Mouse (Mus musculus) intestine, postnatal 0 days (tissue): ENCODE measurements around the gene Stard10. TPM values are rescaled to one million over a fixed set of nuclear protein-coding genes. Genes with fewer than 3 reads are reported as not detected.

Experiments used
- ATAC-seq: fragments of 200-750 bp; cut with Nextera tagmentation; 2 replicates; pipeline ENCODE4 v1.8.0; 2017; ENCODE audit warnings: mild to moderate bottlenecking, moderate TSS enrichment, moderate library complexity
- H3K27ac ChIP-seq: fragments of 300-500 bp; sonication (generic); 2 replicates; pipeline ENCODE4 v1.5.1; 2014; ENCODE audit warnings: mild to moderate bottlenecking, low read depth, low read length, moderate library complexity
- H3K27me3 ChIP-seq: fragments of 300-500 bp; sonication (generic); replicated peaks from 2 replicates; pipeline ENCODE4 v1.6.1; 2014; ENCODE audit warnings: low read length, mixed read lengths; ENCODE audit not compliant: control insufficient read depth, insufficient read depth
- H3K36me3 ChIP-seq: fragments of 300-500 bp; sonication (generic); 2 replicates; pipeline ENCODE4 v1.6.1; 2014; ENCODE audit warnings: mild to moderate bottlenecking, moderate library complexity; ENCODE audit not compliant: control insufficient read depth, insufficient read depth
- H3K4me1 ChIP-seq: fragments of 300-500 bp; sonication (generic); replicated peaks from 2 replicates; pipeline ENCODE4 v1.6.1; 2014; ENCODE audit warnings: antibody characterized with exemption, low read length, mixed read lengths; ENCODE audit not compliant: control insufficient read depth, insufficient read depth
- H3K4me2 ChIP-seq: fragments of 300-500 bp; sonication (generic); replicated peaks from 2 replicates; pipeline ENCODE4 v1.6.1; 2014; ENCODE audit warnings: low read depth, mild to moderate bottlenecking, moderate library complexity
- H3K4me3 ChIP-seq: fragments of 300-500 bp; sonication (generic); 2 replicates; pipeline ENCODE4 v1.5.1; 2014; ENCODE audit warnings: low read depth, low read length
- H3K9ac ChIP-seq: fragments of 300-500 bp; sonication (generic); 2 replicates; pipeline ENCODE4 v1.6.1; 2014; ENCODE audit warnings: mild to moderate bottlenecking, low read depth, low read length
- H3K9me3 ChIP-seq: fragments of 300-500 bp; sonication (generic); 2 replicates; pipeline ENCODE4 v1.6.1; 2016; ENCODE audit warnings: mixed run types; ENCODE audit not compliant: control insufficient read depth
- CTCF ChIP-seq: sonication (generic); IDR thresholded peaks from 2 replicates; pipeline ENCODE4 v1.5.1; 2016; ENCODE audit warnings: low read depth, mild to moderate bottlenecking, control low read depth, antibody characterized with exemption, moderate library complexity
- WGBS: fragments of 180-500 bp; shearing (Covaris S2); extraction: QIAGEN DNeasy Blood & Tissue Kit; methylation state at CpG from one replicate; pipeline ENCODE4 v1.1.7; 2014; 5-methylcytosine and 5-hydroxymethylcytosine counted together
- polyA plus RNA-seq: library from polyadenylated mRNA; unstranded; fragments of >200 nt; fragmentation: Nextera tagmentation; extraction: Ambion mirVana; gene quantifications from 2 replicates; pipeline ENCODE4 v1.2.1, GENCODE M21; 2015

Stard10 gene
- polyA plus RNA-seq, 1 experiment from 2014 or later, result 71.7 TPM

- Histone ChIP-seq H3K9ac (no peak overlapping the region), H3K4me2 (no peak overlapping the region), H3K36me3 (peaks cover 13% of the 10 kb centered on the region; the same call in 1 of the 2 replicates), H3K9me3 (no peaks in the 10 kb centered on the region), H3K27me3 (no peaks in the 10 kb centered on the region), H3K27ac (peak overlapping the region; percentile 78), H3K4me3 (no peak overlapping the region), H3K4me1 (no peaks in the 10 kb centered on the region; the same call in 1 of the 2 replicates)
- no peak for TF ChIP-seq CTCF
- 73% methylated on average over 10 of the region's 10 CpGs for WGBS
- ATAC-seq, result no peak
Observed at GRCm38 (mm10) chr7:101376701-101377340, 59.9 kb downstream of the Stard10 start.

DNA sequence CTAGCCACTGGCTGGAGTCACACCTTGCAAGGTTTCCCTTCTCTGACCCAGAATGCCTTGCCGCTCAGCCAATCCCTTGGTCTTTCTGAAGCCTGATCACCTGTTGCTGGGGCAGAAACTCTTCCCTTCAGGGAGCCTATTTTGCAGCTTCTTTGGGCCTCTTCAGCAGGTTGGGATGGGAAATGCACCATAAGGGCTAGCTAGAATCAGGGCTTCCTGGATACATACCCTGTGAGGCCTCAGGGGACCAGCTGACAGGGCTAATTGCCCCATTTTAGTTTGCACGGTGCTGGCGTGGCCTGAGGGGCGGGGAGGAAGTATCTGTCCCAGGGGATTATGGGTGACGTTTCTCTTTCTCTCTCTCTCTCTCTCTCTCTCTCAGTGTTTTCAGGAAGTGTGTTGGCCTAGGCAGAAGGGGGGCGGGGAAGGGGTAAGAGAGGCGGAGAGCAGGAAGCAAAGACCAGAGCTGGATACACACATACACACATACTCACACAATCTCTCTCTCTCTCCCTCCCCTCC, 60.9 kb downstream of the Stard10 start:
- 3% methylated on average over 6 of the region's 7 CpGs for WGBS
- Histone ChIP-seq H3K9me3 (no peaks in the 10 kb centered on the region), H3K27ac (peak overlapping the region; percentile 78), H3K4me3 (peak overlapping the region; percentile 32), H3K27me3 (no peaks in the 10 kb centered on the region), H3K4me2 (peak overlapping the region; percentile 70), H3K36me3 (peaks cover 13% of the 10 kb centered on the region; the same call in 1 of the 2 replicates), H3K9ac (peak overlapping the region; percentile 68; the same call in 1 of the 2 replicates), H3K4me1 (no peaks in the 10 kb centered on the region; the same call in 1 of the 2 replicates)
- no peak for TF ChIP-seq CTCF
- ATAC-seq, result peak; percentile 89

GRCm38 (mm10) chr7:101378285-101378684, 61.4 kb downstream of the Stard10 start:
- peak overlapping the region; percentile 32 for H3K4me3 ChIP-seq
- ATAC-seq, result peak; percentile 2; the same call in 1 of the 2 replicates
- peak overlapping the region; percentile 68 for H3K9ac ChIP-seq
- H3K27ac ChIP-seq, result peak overlapping the region; percentile 78
- no peak for TF ChIP-seq CTCF
- 28% methylated on average over 3 of the region's 3 CpGs for WGBS
- no peaks in the 10 kb centered on the region; the same call in 1 of the 2 replicates for H3K4me1 ChIP-seq
- peak overlapping the region; percentile 70 for H3K4me2 ChIP-seq
- peaks cover 9% of the 10 kb centered on the region; the same call in 1 of the 2 replicates for H3K36me3 ChIP-seq
- no peaks in the 10 kb centered on the region for H3K27me3 ChIP-seq
- H3K9me3 ChIP-seq, result no peaks in the 10 kb centered on the region

GRCm38 (mm10) chr7:101378796-101379465, 62.0 kb downstream of the Stard10 start:
- H3K36me3 ChIP-seq, result 0 out of 2 replicates have a peak, but pooled peaks cover 5% of the 10 kb centered on the region
- no peak for TF ChIP-seq CTCF
- WGBS, result 42% methylated on average over 5 of the region's 5 CpGs
- no peaks in the 10 kb centered on the region; the same call in 1 of the 2 replicates for H3K4me1 ChIP-seq
- peak overlapping the region; percentile 78 for H3K27ac ChIP-seq
- H3K4me2 ChIP-seq, result peak overlapping the region; percentile 70
- H3K4me3 ChIP-seq, result peak overlapping the region; percentile 32
- no peaks in the 10 kb centered on the region for H3K27me3 ChIP-seq
- H3K9ac ChIP-seq, result peak overlapping the region; percentile 68
- ATAC-seq, result no peak
- no peaks in the 10 kb centered on the region for H3K9me3 ChIP-seq

- TF ChIP-seq CTCF, result no peak
- H3K27ac ChIP-seq, result peak overlapping the region; percentile 35; the same call in 1 of the 2 replicates
- 60% methylated on average over 2 of the region's 2 CpGs for WGBS
Observed at GRCm38 (mm10) chr7:101379732-101380131, 62.8 kb downstream of the Stard10 start.

DNA sequence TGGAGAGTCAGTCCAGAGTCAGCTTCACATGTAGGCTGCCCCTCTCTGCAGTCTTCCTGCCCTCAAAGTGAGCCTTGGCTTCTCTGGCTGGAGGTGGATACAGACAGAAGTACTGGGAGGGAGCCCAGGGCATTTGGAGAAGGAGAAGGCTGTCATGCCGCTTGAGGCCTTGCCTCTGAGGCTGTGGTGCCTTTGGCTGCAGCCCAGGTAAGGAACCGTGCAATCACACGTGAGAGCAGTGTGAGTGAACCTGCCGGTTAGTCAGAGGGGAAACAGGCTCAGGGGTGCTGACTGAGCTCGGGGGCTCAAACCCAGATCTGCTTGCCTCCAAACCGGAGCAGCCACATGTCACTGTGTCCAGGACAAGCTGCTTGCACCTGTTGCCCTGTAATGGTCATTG, 64.6 kb downstream of the Stard10 start:
- H3K9ac ChIP-seq, result no peak overlapping the region
- H3K4me3 ChIP-seq, result no peak overlapping the region
- no peaks in the 10 kb centered on the region for H3K27me3 ChIP-seq
- 79% methylated on average over 6 of the region's 6 CpGs for WGBS
- no peaks in the 10 kb centered on the region; the same call in 1 of the 2 replicates for H3K4me1 ChIP-seq
- peaks cover under 1% of the 10 kb centered on the region; the same call in 1 of the 2 replicates for H3K36me3 ChIP-seq
- no peak overlapping the region for H3K4me2 ChIP-seq
- no peak for ATAC-seq
- TF ChIP-seq CTCF, result no peak
- H3K9me3 ChIP-seq, result no peaks in the 10 kb centered on the region
- no peak overlapping the region for H3K27ac ChIP-seq

More at GRCm38 (mm10) chr7:101379732-101380131, 62.8 kb downstream of the Stard10 start:
- no peak for ATAC-seq
- no peak overlapping the region for H3K9ac ChIP-seq
- H3K4me1 ChIP-seq, result no peaks in the 10 kb centered on the region; the same call in 1 of the 2 replicates
- no peaks in the 10 kb centered on the region for H3K27me3 ChIP-seq
- no peak overlapping the region for H3K4me3 ChIP-seq
- H3K4me2 ChIP-seq, result peak overlapping the region; percentile 70
- no peaks in the 10 kb centered on the region for H3K9me3 ChIP-seq
- H3K36me3 ChIP-seq, result 0 out of 2 replicates have a peak, but pooled peaks cover 5% of the 10 kb centered on the region
